Comparison of ENCODE assay signal across 11 mouse cellular contexts in genomic region chr7:3935473-3935872, GRCm38 (mm10). TPM values are rescaled to one million over a fixed set of nuclear protein-coding genes. Genes with fewer than 3 reads are reported as not detected.
"Had no signal": no experiment of that assay in that cellular context is flagged by ENCODE, and none has a peak within 500 bp of the region (broad histone marks: within the 10 kb centered on the region; RNA-seq: fewer than 3 reads in every experiment).

No protein-coding gene starts in this region.

RNA-seq across cellular contexts. Expression of gene Lilra6, which starts 20.2 kb away (rescaled TPM):
- total RNA-seq: layer of hippocampus, adult 18-20 months; layer of hippocampus, postnatal 14 days; left cerebral cortex, postnatal 14 days; left cerebral cortex, postnatal 4 days; midbrain, postnatal 0 days had no signal
- polyA plus RNA-seq: limb, embryonic 12.5 days; midbrain, embryonic 11.5 days; midbrain, embryonic 14.5 days; midbrain, postnatal 0 days; neural tube, embryonic 12.5 days; neural tube, embryonic 15.5 days had no signal

RNA-seq across cellular contexts. Expression of gene Gm14548, which starts 37.6 kb away (rescaled TPM):
- total RNA-seq: layer of hippocampus, adult 18-20 months; layer of hippocampus, postnatal 14 days; left cerebral cortex, adult 8-10 months; left cerebral cortex, postnatal 14 days; left cerebral cortex, postnatal 4 days; midbrain, postnatal 0 days had no signal
- polyA plus RNA-seq: limb, embryonic 12.5 days; midbrain, embryonic 11.5 days; midbrain, embryonic 14.5 days; midbrain, postnatal 0 days; neural tube, embryonic 12.5 days; neural tube, embryonic 15.5 days had no signal
